Mouse (Mus musculus) megakaryocyte progenitor cell, adult 5-6 weeks (primary cell): ENCODE measurements at regions not wholly inside any gene's neighbourhood (a gene's known extent, or its start where the extent isn't known, plus 50 kb on each side); places are given as distances from the start of the nearest gene placed in this dataset.
"Not testable (repeated sequence)": the region's sequence is repeated elsewhere in the genome, so short reads cannot be mapped to it uniquely, and the experiment has no call there.

Experiments
- ATAC-seq: replicated peaks from 2 replicates; pipeline ENCODE4 v1.8.0; 2016; ENCODE audit warnings: mild to moderate bottlenecking, moderate TSS enrichment, inconsistent platforms; ENCODE audit not compliant: poor library complexity

DNA sequence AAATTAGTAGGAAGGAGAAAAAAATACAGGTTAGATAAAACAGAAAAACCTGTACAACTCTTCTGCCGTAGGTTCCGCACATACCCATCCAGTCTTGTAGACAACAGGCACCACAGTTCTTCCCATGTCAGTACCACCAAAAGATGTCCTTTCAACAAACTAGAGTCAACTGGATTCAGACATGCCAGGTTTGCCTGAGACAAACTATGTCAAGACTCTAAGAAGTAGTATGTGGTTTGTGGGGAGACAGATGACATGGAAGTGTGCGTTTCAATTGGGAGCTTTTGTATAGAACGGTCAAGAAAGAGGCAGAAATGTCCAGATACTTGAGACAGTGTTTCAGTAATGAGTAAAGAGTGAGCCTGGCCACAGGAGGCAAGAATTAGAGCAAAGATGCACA lies 119.5 kb upstream of the Nebl start:
- ATAC-seq: no peak

DNA sequence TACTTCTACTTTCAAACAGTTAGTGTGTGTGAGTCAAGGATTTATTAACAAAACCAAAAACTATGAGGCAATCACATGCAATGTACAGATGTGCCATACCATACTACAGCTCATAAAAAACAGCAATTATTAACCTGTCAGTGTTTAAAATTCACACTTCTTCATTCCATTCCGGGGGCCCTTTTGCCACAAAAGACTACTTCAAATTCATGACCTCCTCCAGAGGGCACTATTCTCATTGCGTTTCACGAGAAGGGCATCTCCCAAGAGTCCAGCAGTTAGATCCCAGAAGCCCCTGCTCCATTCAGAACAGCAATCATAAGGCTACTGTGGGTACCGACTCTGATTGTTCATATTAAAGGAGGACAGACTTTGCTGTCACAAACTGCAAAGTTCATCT lies 118.0 kb upstream of the Nebl start:
- ATAC-seq: peak; percentile 37; the same call in 1 of the 2 replicates

GRCm38 (mm10) chr2:17845447-17846092 lies 114.3 kb upstream of the Nebl start:
- not testable (repeated sequence) for ATAC-seq

DNA sequence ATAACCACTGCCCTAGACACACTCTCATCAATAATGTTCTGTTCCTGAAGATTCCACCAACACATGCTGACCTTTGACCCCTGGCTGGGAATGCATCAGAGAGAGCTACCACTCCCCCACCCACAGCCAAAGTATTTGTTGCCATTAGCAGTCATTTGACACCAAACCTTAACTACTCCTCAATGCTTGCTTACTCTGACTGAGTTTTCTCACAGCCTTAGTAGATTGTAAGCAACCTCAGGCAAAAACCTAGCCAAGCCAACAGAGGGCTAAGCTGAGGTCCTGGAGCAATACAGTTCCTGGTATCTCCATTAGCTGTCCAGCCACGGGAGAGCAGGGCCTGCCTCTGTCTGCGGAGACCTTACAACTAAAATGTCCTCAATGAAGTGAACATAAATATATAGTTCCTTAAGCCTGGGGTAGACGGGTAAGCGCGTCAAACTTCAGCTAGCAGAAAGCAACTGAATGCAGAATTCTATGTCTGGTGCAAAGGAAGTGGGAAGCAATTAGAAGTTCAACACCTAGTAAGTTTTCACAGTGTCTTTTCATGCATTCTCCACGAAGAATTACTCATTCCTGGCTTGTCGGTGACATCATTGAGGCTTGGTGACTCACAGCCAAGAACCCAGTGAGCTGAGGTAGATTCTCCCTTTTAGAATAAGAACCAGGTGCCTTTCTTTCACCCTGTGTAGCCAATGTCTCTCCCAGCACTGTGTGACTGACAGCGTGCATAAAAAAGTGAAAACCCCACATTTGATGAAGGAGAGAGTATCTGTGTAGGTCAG lies 113.6 kb upstream of the Nebl start:
- no peak for ATAC-seq

- no peak for ATAC-seq
Observed at GRCm38 (mm10) chr2:17841963-17842362, 110.7 kb upstream of the Nebl start.

DNA sequence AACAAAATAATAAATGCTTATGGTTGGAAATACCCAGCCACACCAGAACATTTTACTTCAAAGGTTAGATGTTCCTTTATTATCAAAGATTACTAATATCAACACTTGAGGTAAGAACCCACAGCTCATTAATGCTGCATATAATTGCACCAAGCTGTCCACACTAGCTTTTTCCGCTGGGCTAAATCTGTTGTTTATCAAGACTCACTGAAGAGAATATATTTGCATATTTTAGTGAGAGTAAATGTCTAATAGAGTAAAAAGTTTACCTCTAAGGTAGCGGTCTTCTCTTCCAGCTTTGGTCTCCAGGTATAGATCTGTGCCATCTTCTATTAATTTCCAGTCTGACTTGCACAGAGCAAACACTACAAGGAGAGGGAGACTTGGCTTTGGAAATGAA lies 110.3 kb upstream of the Nebl start:
- no peak for ATAC-seq

DNA sequence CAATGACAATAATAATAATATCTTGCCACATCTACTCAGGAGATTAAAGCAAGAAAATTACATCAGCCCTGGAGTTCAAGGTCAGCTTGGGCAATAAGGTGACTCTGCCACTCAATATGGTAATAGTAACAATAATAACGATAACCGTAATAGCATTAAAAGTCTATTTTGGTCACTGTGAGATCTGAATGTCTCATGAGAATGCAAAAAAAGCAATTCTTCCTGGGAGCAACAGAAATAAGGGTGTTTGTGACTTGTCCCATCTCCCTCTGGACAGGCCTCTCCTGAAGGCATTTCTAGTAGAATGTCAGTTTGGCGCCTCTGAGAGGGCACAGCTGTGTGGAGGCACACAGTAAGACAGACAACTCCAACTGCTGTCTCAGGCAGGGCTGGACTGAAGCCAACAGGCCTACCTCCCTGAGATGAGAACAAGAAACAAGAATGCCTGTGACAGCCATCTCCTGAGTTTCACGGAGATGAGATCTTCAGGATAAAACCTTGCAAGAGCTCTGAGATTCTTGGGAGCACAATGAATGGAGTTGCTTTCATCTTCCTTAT lies 109.8 kb upstream of the Nebl start:
- no peak for ATAC-seq

DNA sequence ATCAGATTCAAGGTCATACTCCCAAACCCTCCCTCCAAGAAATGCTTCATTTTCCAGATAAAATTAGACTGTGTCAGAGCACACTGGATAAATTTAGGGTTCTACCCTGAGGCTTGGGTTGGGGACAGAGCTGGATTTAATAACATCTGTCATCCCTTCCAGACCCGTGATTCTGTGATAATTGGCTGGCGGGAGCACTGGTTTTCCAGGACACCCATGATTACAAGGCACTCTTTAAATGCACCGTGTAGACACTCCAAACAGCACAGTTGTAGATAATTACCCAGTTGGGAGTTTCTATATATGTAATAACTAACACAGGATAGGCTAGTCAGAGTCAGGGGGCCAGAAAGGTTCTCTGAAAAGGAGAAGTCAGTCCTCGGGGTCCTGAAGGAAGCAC lies 108.4 kb upstream of the Nebl start:
- ATAC-seq: no peak

DNA sequence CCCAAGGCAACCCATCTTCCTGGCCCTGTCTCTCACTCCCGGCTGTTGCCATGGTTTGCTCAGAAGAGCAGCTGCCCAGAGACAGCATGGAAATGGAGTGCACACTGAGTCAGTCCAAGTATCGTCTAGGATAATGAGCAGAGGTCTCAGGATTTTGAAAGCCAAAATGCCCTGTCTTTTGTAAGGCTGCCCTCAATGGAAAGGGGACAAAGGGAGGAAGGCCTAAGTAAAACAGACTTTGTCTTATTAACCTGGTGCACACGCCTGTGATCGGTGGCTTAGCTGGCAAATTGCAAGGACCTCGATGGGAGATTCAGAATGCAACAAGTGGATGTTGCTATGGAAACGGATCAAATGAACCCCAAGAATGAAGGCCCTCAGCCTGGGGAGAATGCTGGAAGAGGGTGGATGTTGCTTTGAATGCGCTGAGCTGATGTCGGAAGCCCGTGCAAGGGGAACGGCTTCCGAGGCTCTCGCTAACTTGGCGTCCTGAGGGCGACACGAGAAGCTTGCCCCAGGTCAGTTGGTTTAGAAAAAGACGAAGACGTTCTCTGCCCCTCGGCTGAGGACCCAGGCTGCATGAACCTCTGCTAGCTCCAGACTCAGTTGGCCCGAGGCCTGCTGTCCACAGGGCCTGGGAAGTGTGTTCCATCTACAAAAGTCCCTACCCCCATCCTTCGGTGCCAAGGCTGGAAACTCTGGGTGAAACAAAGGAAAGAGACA lies 107.8 kb upstream of the Nebl start:
- ATAC-seq: no peak

- ATAC-seq: no peak
Observed at GRCm38 (mm10) chr2:17838381-17838680, 107.1 kb upstream of the Nebl start.

DNA sequence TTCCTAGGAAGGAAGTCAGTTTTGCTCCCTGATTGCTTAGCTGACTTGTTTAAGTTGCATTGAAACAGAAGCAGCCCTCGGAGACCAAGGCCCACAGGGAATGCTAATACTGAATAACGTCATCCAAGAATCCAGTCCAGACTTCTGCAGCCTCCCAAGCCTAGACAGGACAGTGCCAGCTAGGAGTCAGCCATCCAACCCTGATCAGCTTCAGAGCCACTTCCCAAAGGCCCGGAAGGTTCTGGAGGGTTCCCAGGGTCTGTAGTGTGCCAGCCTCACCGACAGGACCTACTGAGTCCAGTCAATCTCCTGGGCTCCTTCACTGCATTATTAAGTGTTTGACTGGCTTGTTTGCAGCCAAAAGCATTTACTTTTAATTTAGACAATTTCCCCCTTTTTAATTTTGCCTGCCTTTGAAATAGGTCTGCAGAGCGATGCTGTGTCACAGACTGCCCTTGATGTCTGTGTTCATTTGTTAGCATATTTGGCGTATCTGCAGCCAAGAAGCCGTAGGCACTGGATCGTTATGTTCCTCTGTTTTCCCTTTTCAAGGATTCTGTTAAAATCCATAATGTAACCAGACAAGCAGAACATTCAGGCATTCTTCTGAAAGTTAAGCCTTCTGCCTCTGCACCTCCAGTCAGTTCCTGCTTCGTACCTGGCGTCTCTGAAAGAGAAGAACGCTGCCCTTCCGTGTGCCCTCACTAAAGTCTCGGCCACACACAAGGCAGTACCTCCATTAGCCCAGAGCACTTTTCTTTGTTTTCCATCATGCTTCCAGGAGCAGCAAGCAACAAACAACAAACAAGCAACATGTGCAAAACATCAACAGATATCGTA lies 106.5 kb upstream of the Nebl start:
- no peak for ATAC-seq

- ATAC-seq: no peak
Observed at GRCm38 (mm10) chr2:17832726-17833125, 101.5 kb upstream of the Nebl start.

DNA sequence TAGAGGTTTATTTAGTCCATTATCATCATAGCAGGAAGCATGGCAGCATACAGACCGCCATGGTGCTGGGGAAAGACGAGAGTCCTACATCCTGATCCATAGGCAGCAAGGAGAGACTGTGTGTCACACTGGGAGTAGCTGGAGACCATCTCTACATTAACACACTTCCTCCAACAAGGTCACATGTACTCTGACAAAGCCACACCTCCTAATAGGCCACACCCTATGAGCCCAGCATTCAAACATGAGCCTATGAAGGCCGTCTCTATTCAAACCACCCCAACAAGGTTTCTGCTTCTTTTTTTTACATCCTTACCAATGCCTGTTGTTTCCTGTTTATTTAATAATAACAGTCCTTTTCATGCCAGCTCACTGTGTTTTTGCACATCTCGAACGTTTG lies 99.0 kb upstream of the Nebl start:
- ATAC-seq: no peak

DNA sequence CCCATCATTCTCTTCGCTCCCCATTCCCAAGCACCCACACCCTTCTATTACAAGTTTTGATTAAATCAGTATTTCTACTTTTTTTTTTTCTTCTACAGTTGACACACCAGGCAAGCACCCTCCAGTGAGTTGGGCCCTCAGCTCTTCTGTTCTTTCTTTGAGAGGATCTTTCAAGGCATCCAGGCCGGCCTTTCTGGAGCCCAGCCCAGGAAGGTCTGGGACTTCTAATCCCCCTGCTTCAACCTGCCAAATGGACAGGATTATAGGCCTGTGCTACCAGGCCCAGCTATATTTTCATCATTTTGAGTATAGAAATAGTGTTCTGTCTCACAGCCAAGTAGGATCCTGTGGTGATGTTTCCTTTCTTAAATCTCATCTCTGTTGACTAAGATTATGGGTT lies 94.0 kb upstream of the Nebl start:
- no peak for ATAC-seq

- ATAC-seq: no peak
Observed at GRCm38 (mm10) chr2:17824176-17824575, 92.9 kb upstream of the Nebl start.

DNA sequence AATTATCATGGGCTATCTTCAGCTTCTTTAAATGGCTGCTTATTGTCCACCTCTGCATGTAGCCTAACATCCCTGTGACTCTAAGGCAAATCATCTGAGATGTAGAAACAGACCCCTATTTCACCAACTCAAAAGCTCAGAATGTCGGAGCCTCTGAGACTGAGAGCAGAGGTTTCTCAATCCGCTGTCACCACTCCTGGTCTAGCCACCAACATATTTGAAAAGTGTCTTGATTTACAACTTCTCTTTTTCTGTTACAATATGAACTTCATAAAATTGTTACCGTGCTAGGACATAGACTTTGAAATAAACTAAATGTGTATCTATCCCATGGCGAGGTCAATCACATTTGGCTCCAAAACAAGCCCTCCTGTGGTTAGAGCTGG lies 91.3 kb upstream of the Nebl start:
- ATAC-seq: peak; percentile 79

DNA sequence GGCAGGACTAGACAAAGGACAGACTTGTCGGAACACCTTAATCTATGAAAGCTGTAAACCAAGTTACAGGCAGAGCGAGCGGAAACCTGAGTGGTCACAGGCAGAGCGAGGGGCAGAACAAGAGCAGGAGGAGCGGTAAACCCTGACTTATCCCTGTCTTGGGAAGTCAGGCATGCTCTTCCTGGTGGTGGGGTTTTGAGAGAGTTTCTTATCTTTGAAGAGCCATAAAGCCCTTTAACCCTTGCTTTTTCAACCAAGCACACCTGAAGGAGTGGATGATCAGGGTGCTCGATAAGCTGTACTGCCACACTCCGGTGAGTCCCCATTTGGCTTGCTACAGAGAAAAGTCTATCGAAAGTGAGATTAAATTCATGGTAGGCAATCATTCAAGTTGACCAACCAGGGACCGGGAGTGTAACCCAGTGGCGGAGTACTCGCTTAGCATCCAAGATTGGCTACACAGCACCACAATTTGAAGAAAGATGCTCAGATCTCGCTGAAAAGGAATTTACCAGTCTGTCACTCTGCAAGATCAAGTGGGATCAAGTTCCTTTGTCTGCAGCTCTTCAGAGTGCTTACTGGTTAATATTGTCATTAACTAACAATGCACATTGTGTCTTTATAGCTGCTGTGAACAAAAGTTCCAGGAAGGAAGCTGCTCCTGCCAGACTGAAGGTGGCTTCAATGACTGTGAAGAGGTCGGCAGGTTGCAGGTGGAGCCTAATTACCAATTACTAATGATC lies 90.8 kb upstream of the Nebl start:
- ATAC-seq: no peak

GRCm38 (mm10) chr2:17811943-17812670 lies 80.8 kb upstream of the Nebl start:
- ATAC-seq: no peak
